Mouse (Mus musculus): ENCODE measurements at regions not wholly inside any gene's neighbourhood (a gene's known extent, or its start where the extent isn't known, plus 50 kb on each side); places are given as distances from the start of the nearest gene placed in this dataset.

GRCm38 (mm10) chr3:115631573-115632416 lies 83.1 kb downstream of the S1pr1 start:
- H3K4me2 ChIP-seq (replicated peaks): no peak overlapping the region
- H3K27me3 ChIP-seq: no peaks in the 10 kb centered on the region
- no peaks in the 10 kb centered on the region for H3K36me3 ChIP-seq
- H3K4me3 ChIP-seq: no peak overlapping the region
- no peak for ATAC-seq (ENCODE audit: insufficient number of reproducible peaks, insufficient read depth, low FRiP score, low TSS enrichment)
- no peaks in the 10 kb centered on the region for H3K9me3 ChIP-seq
- H3K9ac ChIP-seq: no peak overlapping the region
- H3K27ac ChIP-seq: no peak overlapping the region
- WGBS: 88% methylated on average over 17 of the region's 17 CpGs
- no peaks in the 10 kb centered on the region for H3K4me1 ChIP-seq

DNA sequence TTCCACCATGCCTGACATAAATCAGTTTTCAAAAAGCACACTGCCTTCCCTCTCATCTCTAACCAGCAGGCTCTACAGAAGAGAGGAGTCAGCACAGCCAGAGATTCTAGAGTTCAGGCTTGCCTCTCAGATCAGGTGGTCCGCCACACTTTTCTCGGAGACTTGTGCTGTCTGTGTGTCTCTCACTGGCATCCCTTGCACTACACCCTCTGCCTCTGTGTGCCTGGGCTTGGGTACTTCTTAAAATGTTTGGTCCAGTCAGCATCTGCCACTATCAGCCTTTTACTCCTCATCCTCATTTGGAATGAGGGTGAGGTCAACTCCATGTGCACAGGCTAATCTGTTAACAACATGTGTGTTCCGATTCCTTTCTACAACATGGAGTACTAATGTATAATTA lies 92.0 kb downstream of the S1pr1 start:
- Histone ChIP-seq H3K4me3 (no peak overlapping the region), H3K27ac (no peak overlapping the region), H3K4me1 (no peaks in the 10 kb centered on the region), H3K9ac (no peak overlapping the region), H3K27me3 (no peaks in the 10 kb centered on the region), H3K36me3 (no peaks in the 10 kb centered on the region), H3K4me2 (replicated peaks) (no peak overlapping the region), H3K9me3 (no peaks in the 10 kb centered on the region)
- WGBS: 95% methylated on average over 3 of the region's 3 CpGs
- ATAC-seq (ENCODE audit: insufficient number of reproducible peaks, insufficient read depth, low FRiP score, low TSS enrichment): no peak

DNA sequence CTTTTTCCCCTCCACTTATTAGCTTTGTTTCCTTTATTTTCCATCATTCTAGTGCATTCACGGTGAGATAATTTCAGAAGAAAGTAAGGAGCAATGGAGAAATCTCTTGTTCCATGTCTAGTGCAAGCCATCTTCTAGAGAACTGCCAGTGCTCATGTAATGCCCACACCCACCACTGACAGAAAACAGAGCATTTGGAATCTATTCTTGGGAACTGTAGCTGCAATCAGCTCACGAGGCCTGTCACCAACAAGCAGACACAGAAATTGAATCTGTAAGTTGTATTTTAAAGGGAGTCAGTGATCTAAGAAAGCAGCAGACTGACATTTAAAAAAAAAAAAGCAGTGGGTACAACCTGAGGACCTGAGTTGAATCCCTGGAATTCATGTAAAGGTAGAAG lies 92.6 kb downstream of the S1pr1 start:
- no peak overlapping the region for H3K27ac ChIP-seq
- no peak overlapping the region for H3K4me2 ChIP-seq (replicated peaks)
- H3K4me3 ChIP-seq: no peak overlapping the region
- H3K9me3 ChIP-seq: no peaks in the 10 kb centered on the region
- H3K27me3 ChIP-seq: no peaks in the 10 kb centered on the region
- no peak for ATAC-seq (ENCODE audit: insufficient number of reproducible peaks, insufficient read depth, low FRiP score, low TSS enrichment)
- H3K4me1 ChIP-seq: no peaks in the 10 kb centered on the region
- 61% methylated on average over 2 of the region's 2 CpGs for WGBS
- H3K9ac ChIP-seq: no peak overlapping the region
- no peaks in the 10 kb centered on the region for H3K36me3 ChIP-seq

GRCm38 (mm10) chr3:115619970-115620369 lies 94.9 kb downstream of the S1pr1 start:
- no peaks in the 10 kb centered on the region for H3K36me3 ChIP-seq
- no peak overlapping the region for H3K4me3 ChIP-seq
- no peaks in the 10 kb centered on the region for H3K27me3 ChIP-seq
- no peak overlapping the region for H3K9ac ChIP-seq
- H3K4me2 ChIP-seq (replicated peaks): no peak overlapping the region
- no peaks in the 10 kb centered on the region for H3K4me1 ChIP-seq
- no peaks in the 10 kb centered on the region for H3K9me3 ChIP-seq
- no peak overlapping the region for H3K27ac ChIP-seq
- no peak for ATAC-seq (ENCODE audit: insufficient number of reproducible peaks, insufficient read depth, low FRiP score, low TSS enrichment)
- 84% methylated on average over 3 of the region's 3 CpGs for WGBS

GRCm38 (mm10) chr3:115615994-115616598 lies 98.8 kb downstream of the S1pr1 start:
- ATAC-seq (ENCODE audit: insufficient number of reproducible peaks, insufficient read depth, low FRiP score, low TSS enrichment): 0 out of 2 replicates have a peak, but pooled peaks have one; percentile 64
- Histone ChIP-seq H3K36me3 (no peaks in the 10 kb centered on the region), H3K9me3 (no peaks in the 10 kb centered on the region), H3K27me3 (no peaks in the 10 kb centered on the region), H3K4me3 (no peak overlapping the region), H3K4me1 (no peaks in the 10 kb centered on the region), H3K9ac (no peak overlapping the region), H3K4me2 (replicated peaks) (no peak overlapping the region), H3K27ac (no peak overlapping the region)
- 22% methylated on average over 7 of the region's 7 CpGs for WGBS

- H3K27me3 ChIP-seq: no peaks in the 10 kb centered on the region
- H3K4me1 ChIP-seq: no peaks in the 10 kb centered on the region
- 86% methylated on average over 6 of the region's 6 CpGs for WGBS
- H3K4me3 ChIP-seq: no peak overlapping the region
- H3K27ac ChIP-seq: no peak overlapping the region
- H3K36me3 ChIP-seq: no peaks in the 10 kb centered on the region
- ATAC-seq (ENCODE audit: insufficient number of reproducible peaks, insufficient read depth, low FRiP score, low TSS enrichment): no peak
- H3K4me2 ChIP-seq (replicated peaks): no peak overlapping the region
- H3K9ac ChIP-seq: no peak overlapping the region
- no peaks in the 10 kb centered on the region for H3K9me3 ChIP-seq
These were observed 102.0 kb downstream of the S1pr1 start for GRCm38 (mm10) chr3:115612859-115613258.

DNA sequence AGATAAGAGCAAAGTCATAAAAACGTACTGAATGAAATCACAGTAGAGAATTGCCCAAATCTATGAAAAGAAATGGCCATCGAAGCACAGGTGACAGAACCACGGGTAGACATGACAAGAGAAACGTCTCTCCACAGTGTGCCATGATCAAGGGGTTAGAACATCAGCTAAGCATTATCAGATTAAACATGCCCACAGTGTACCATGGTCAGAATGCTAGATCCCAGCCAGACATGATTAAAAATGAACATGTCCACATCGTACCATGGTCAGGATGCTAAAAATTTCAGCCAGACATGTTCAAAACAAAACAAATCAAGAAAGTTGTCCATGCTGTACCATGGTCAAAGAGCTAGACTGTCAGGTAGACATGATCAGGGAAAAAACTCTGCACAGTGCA lies 106.8 kb downstream of the S1pr1 start:
- H3K4me1 ChIP-seq: no peaks in the 10 kb centered on the region
- no peak for ATAC-seq (ENCODE audit: insufficient number of reproducible peaks, insufficient read depth, low FRiP score, low TSS enrichment)
- no peaks in the 10 kb centered on the region for H3K27me3 ChIP-seq
- no peaks in the 10 kb centered on the region for H3K9me3 ChIP-seq
- H3K36me3 ChIP-seq: no peaks in the 10 kb centered on the region
- no peak overlapping the region for H3K9ac ChIP-seq
- H3K27ac ChIP-seq: no peak overlapping the region
- no peak overlapping the region for H3K4me3 ChIP-seq
- WGBS: 88% methylated on average over 5 of the region's 5 CpGs
- no peak overlapping the region for H3K4me2 ChIP-seq (replicated peaks)

GRCm38 (mm10) chr3:115604734-115605279 lies 110.1 kb downstream of the S1pr1 start:
- Histone ChIP-seq H3K9me3 (no peaks in the 10 kb centered on the region), H3K9ac (no peak overlapping the region), H3K4me3 (no peak overlapping the region), H3K27me3 (no peaks in the 10 kb centered on the region), H3K4me1 (no peaks in the 10 kb centered on the region), H3K4me2 (replicated peaks) (no peak overlapping the region), H3K36me3 (no peaks in the 10 kb centered on the region), H3K27ac (no peak overlapping the region)
- 63% methylated on average over 5 of the region's 5 CpGs for WGBS
- ATAC-seq (ENCODE audit: insufficient number of reproducible peaks, insufficient read depth, low FRiP score, low TSS enrichment): no peak

DNA sequence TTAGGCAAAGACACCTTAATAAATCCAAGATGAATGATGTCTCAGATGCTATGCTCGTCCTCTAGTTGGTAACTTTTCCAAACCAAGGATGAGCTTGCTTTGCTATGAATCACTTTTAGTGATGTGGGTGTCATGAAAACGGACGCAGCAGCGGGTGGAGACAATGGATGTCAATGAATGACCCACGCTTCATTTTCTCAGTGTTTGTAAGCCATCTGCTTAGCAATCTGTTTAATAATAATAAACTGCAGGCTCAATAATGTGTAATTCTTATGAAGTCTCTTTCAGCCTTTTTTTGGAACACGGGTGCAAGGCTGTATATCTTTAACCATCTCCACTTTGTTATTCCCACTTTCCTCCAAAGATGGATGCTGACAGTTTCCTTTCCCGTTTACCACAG lies 110.6 kb downstream of the S1pr1 start:
- H3K9me3 ChIP-seq: no peaks in the 10 kb centered on the region
- no peaks in the 10 kb centered on the region for H3K27me3 ChIP-seq
- ATAC-seq (ENCODE audit: insufficient number of reproducible peaks, insufficient read depth, low FRiP score, low TSS enrichment): no peak
- H3K4me1 ChIP-seq: no peaks in the 10 kb centered on the region
- H3K4me2 ChIP-seq (replicated peaks): no peak overlapping the region
- no peaks in the 10 kb centered on the region for H3K36me3 ChIP-seq
- no peak overlapping the region for H3K4me3 ChIP-seq
- no peak overlapping the region for H3K9ac ChIP-seq
- WGBS: 85% methylated on average over 7 of the region's 7 CpGs
- no peak overlapping the region for H3K27ac ChIP-seq

DNA sequence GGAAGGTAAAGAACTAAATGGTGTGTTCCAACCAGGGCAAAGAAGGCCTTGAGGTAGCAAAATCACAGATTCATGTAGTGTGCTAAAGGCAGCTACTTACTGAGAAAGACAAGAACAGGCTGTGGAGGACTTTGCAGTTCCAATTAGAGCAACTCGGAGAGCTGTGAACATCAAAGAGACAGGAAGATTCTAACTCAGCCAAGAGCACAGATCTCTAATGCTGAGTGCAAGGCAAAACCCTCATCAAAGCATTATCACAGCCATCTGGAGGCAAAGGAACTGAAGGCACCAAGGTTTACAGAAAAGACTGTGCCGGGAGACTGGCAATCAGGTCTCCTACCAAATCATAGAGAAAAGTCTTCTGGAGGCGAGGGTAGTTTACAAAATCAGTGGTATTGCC lies 111.1 kb downstream of the S1pr1 start:
- no peaks in the 10 kb centered on the region for H3K4me1 ChIP-seq
- no peak overlapping the region for H3K9ac ChIP-seq
- H3K27me3 ChIP-seq: no peaks in the 10 kb centered on the region
- H3K4me3 ChIP-seq: no peak overlapping the region
- 74% methylated on average over 3 of the region's 3 CpGs for WGBS
- H3K27ac ChIP-seq: no peak overlapping the region
- no peak for ATAC-seq (ENCODE audit: insufficient number of reproducible peaks, insufficient read depth, low FRiP score, low TSS enrichment)
- no peaks in the 10 kb centered on the region for H3K9me3 ChIP-seq
- no peak overlapping the region for H3K4me2 ChIP-seq (replicated peaks)
- no peaks in the 10 kb centered on the region for H3K36me3 ChIP-seq

GRCm38 (mm10) chr3:115599281-115599680 lies 115.6 kb downstream of the S1pr1 start:
- Histone ChIP-seq H3K4me1 (no peaks in the 10 kb centered on the region), H3K9me3 (no peaks in the 10 kb centered on the region), H3K27ac (no peak overlapping the region), H3K27me3 (no peaks in the 10 kb centered on the region), H3K9ac (no peak overlapping the region), H3K4me2 (replicated peaks) (no peak overlapping the region), H3K4me3 (no peak overlapping the region), H3K36me3 (no peaks in the 10 kb centered on the region)
- ATAC-seq (ENCODE audit: insufficient number of reproducible peaks, insufficient read depth, low FRiP score, low TSS enrichment): no peak
- 93% methylated on average over 2 of the region's 2 CpGs for WGBS

GRCm38 (mm10) chr3:115596523-115596922 lies 118.3 kb downstream of the S1pr1 start:
- no peaks in the 10 kb centered on the region for H3K27me3 ChIP-seq
- H3K9ac ChIP-seq: no peak overlapping the region
- H3K9me3 ChIP-seq: no peaks in the 10 kb centered on the region
- H3K4me1 ChIP-seq: no peaks in the 10 kb centered on the region
- no peaks in the 10 kb centered on the region for H3K36me3 ChIP-seq
- no peak for ATAC-seq (ENCODE audit: insufficient number of reproducible peaks, insufficient read depth, low FRiP score, low TSS enrichment)
- no peak overlapping the region for H3K27ac ChIP-seq
- H3K4me3 ChIP-seq: no peak overlapping the region
- no peak overlapping the region for H3K4me2 ChIP-seq (replicated peaks)
- 40% methylated on average over 6 of the region's 6 CpGs for WGBS
